ENCODE assay signal across 12 mouse cellular contexts in genomic region chr1:153011544-153011943, GRCm38 (mm10). TPM values are rescaled to one million over a fixed set of nuclear protein-coding genes. Genes with fewer than 3 reads are reported as not detected.
A peak's percentile ranks its signal among the peaks of the same experiment; 100 is the strongest.
DNase-seq lines count a peak whose midpoint lies in the region; ATAC-seq lines count a peak whose summit lies in the region.
"Had no signal": no experiment of that assay in that cellular context is flagged by ENCODE, and none has a peak within 500 bp of the region (broad histone marks: within the 10 kb centered on the region; RNA-seq: fewer than 3 reads in every experiment).

No protein-coding gene starts in this region.

- no peak overlapping the region for H3K27ac ChIP-seq in heart, embryonic 13.5 days (replicated peaks)

- DNase-seq in heart, postnatal 25 days (ENCODE audit: low spot score) = no peak
- peak; percentile 17 for DNase-seq in thymus, postnatal 0 days (ENCODE audit: low spot score)
- DNase-seq in thymus, postnatal 10 days (ENCODE audit: low spot score in 2 of 2) = no peak
- DNase-seq in cerebellum, postnatal 36 days = peak; percentile 44 to 62
- DNase-seq in right cerebral cortex, postnatal 36 days (ENCODE audit: low spot score in 2 of 2) = peak; percentile 43 to 62
- no peak for DNase-seq in urinary bladder, adult 2 months (ENCODE audit: low spot score)
- DNase-seq: heart, postnatal 10 days; kidney, postnatal 4 days; lung, embryonic 14.5 days had no signal

- no peaks in the 10 kb centered on the region for H3K36me3 ChIP-seq in heart, embryonic 13.5 days

- no peaks in the 10 kb centered on the region for H3K9me3 ChIP-seq in heart, embryonic 13.5 days

- 87% methylated on average over 6 of the region's 6 CpGs for WGBS in heart, embryonic 13.5 days

- H3K9ac ChIP-seq in heart, embryonic 13.5 days = no peak overlapping the region
- H3K9ac ChIP-seq: lung, embryonic 14.5 days had no signal

- H3K4me3 ChIP-seq in heart, embryonic 13.5 days = no peak overlapping the region

- H3K4me1 ChIP-seq in heart, embryonic 13.5 days = peaks cover 24% of the 10 kb centered on the region

- no peaks in the 10 kb centered on the region for H3K27me3 ChIP-seq in heart, embryonic 13.5 days (replicated peaks)
- H3K27me3 ChIP-seq: CH12.LX had no signal

- intact Hi-C loops in heart, postnatal 25 days (cut with DNase I) = no loop called here

- 0 out of 2 replicates have a peak, but pooled peaks have one; percentile 15 for ATAC-seq in heart, embryonic 13.5 days (ENCODE audit: extremely low read depth, insufficient number of reproducible peaks, low FRiP score, low TSS enrichment)
- no peak for ATAC-seq in megakaryocyte, adult 5-6 weeks (ENCODE audit: poor library complexity, severe bottlenecking)

- H3K4me2 ChIP-seq in heart, embryonic 13.5 days = no peak overlapping the region
- H3K4me2 ChIP-seq: lung, embryonic 14.5 days had no signal

RNA-seq across cellular contexts. Expression of gene Nmnat2, which starts 56.8 kb away (rescaled TPM):
- polyA plus RNA-seq in heart, embryonic 13.5 days (2015; fragmentation: Nextera tagmentation; extraction: Ambion mirVana) = 0.75 and 0.83 TPM in 2 replicates
- under 1 TPM; 0.31 to 0.47 TPM for total RNA-seq in heart, postnatal 25 days (2021)
- 0.36 and 0.38 TPM in 2 replicates for polyA plus RNA-seq in thymus, postnatal 0 days (2015; fragmentation: Nextera tagmentation; extraction: Ambion mirVana)
- polyA plus RNA-seq in urinary bladder, adult 2 months (2012; rRNA removed) = 2.2 and 2.5 TPM in 2 replicates
- total RNA-seq in megakaryocyte, adult 5-6 weeks (2015) = not detected in 2 replicates
- not detected in 2 replicates for total RNA-seq in megakaryocyte, adult 5-6 weeks (2017)

Comparison
In these comparisons a context has a peak if more than half of its experiments do, and no peak if none do; other contexts are left out.
1. DNase-seq: peak in thymus, postnatal 0 days (single experiment), cerebellum, postnatal 36 days (2 of 2) and right cerebral cortex, postnatal 36 days (2 of 2); none in heart, postnatal 25 days (single experiment), thymus, postnatal 10 days (0 of 2) and urinary bladder, adult 2 months (single experiment).